Mouse (Mus musculus): Measurements from ENCODE around the gene Me1. TPM values are rescaled to one million over a fixed set of nuclear protein-coding genes. Genes with fewer than 3 reads are reported as not detected.

Me1 gene
- polyA plus RNA-seq, 1 experiment from 2014 or later, result 28.5 TPM

DNA sequence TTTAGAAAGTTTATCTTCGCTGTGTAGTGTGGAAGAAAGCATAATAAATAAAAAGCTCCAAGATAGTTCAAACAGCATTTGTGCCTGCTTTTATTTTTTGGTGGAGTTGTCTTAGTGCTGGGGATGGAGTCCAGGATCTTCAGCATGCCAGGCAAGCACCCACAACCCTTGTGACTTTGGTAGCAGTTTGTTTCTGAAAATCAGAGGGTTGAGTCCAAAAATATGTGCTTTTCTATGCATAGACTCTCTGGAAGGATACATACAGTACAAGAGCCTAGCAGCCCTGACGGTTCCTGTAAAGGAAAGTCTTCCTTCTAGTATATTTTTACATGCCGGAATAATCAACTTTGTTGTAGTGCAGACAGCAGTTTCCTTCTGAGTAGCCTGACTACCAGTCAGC is 145.0 kb downstream of the Me1 start:
- no peak overlapping the region for H3K27ac ChIP-seq
- H3K4me2 ChIP-seq, result no peak overlapping the region
- H3K9ac ChIP-seq, result no peak overlapping the region
- no peak overlapping the region for H3K4me3 ChIP-seq
- ATAC-seq (ENCODE audit: low FRiP score), result no peak
- 89% methylated on average over 3 of the region's 3 CpGs for WGBS
- H3K36me3 ChIP-seq, result peaks cover 77% of the 10 kb centered on the region
- H3K9me3 ChIP-seq, result no peaks in the 10 kb centered on the region
- H3K4me1 ChIP-seq (replicated peaks), result no peaks in the 10 kb centered on the region
- H3K27me3 ChIP-seq, result no peaks in the 10 kb centered on the region

DNA sequence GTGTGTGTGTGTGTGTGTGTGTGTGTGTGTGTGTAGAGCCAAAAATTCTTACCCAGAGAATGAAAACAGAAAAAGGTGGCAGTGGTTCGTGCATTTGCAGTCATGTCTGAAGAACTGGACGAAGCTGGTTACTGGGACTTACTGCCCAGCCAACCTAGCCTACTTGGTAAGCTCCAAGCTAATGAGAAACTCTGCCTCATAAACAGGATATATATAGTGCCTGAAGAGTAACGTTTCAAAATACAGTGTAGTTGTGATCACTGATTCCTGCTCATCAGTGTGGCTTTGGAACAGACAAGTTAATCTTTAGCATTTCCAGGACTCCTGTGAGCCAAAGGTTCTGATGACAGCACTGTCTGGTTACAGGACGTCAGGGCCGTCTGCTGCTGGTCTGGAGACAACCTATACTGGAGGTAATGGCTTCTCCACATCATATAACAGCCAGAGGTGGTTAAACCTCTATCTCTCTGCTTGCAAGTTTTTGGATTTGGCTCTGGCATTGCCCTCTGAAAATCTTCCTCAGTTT is 146.1 kb downstream of the Me1 start:
- Histone ChIP-seq H3K9ac (no peak overlapping the region), H3K4me3 (no peak overlapping the region), H3K4me2 (no peak overlapping the region), H3K27me3 (no peaks in the 10 kb centered on the region), H3K9me3 (no peaks in the 10 kb centered on the region), H3K27ac (no peak overlapping the region), H3K4me1 (replicated peaks) (no peaks in the 10 kb centered on the region), H3K36me3 (peaks cover 79% of the 10 kb centered on the region)
- no peak for ATAC-seq (ENCODE audit: low FRiP score)
- 93% methylated on average over 5 of the region's 5 CpGs for WGBS

DNA sequence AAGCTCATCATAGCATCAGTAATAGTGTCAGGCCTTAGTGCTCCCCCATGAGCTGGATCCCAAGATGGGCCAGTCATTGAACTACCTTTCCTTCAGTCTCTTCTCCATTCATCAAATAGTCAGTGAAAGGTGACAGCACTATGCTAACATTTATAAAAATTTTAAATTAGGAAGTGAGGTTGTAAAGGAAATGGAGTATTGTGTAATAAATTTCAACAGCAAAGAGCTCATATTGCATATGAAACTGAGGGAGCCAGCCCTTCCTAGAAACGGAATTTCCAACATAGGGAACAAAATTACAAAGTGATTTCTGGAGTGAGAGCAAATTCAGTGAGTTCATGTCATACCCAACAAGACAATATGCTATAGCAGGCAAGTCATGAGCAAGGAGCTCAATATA is 151.2 kb downstream of the Me1 start:
- Histone ChIP-seq H3K4me1 (replicated peaks) (no peaks in the 10 kb centered on the region), H3K36me3 (peaks cover 81% of the 10 kb centered on the region), H3K4me3 (no peak overlapping the region), H3K27ac (no peak overlapping the region), H3K4me2 (no peak overlapping the region), H3K9me3 (no peaks in the 10 kb centered on the region), H3K27me3 (no peaks in the 10 kb centered on the region), H3K9ac (no peak overlapping the region)
- no peak for ATAC-seq (ENCODE audit: low FRiP score)
- 84% methylated on average over 1 of the region's 1 CpGs for WGBS

DNA sequence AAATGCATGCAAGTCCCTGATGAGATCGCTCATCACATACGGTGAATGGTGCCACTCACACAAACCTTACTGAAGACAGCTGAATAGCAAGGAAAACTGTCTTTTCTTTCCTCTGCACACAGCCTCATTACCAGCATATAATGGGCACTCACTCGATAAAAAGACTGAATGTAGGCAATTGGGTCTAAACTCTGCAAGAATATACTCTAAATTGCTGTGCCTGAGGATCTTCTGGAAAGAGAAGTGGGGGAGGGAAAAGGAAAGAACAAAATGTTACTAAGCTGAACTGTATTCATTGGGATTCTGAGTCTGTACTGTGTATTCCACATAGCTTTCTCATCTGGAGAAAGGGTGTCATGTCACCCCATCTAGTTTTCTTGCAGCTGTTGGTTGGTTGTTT is 152.3 kb downstream of the Me1 start:
- Histone ChIP-seq H3K9ac (no peak overlapping the region), H3K4me2 (no peak overlapping the region), H3K36me3 (peaks cover 72% of the 10 kb centered on the region), H3K27ac (no peak overlapping the region), H3K9me3 (no peaks in the 10 kb centered on the region), H3K4me3 (no peak overlapping the region), H3K27me3 (no peaks in the 10 kb centered on the region), H3K4me1 (replicated peaks) (no peaks in the 10 kb centered on the region)
- ATAC-seq (ENCODE audit: low FRiP score), result no peak
- WGBS, result 89% methylated on average over 3 of the region's 3 CpGs

DNA sequence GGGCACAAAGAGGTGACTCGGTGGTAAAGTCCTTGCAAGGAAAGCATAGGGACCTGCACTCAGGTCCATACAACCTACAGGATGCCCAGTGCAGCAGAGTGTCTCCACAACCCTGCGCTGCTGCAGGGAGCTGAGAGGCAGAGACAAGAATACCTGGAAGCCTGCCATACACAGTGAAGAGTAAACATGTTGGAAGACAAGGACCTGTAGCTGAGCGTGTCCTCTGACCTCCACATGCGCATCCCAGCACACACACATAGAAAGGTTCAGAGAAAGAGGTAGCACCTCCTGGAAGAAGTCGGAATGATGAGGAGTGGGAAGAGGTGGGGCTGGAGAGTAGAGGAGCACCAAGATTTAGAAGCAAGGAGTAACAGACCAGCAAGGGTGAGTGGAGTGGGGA is 161.7 kb downstream of the Me1 start:
- 95% methylated on average over 5 of the region's 5 CpGs for WGBS
- Histone ChIP-seq H3K9me3 (no peaks in the 10 kb centered on the region), H3K4me3 (no peak overlapping the region), H3K4me1 (replicated peaks) (no peaks in the 10 kb centered on the region), H3K4me2 (no peak overlapping the region), H3K27ac (no peak overlapping the region), H3K36me3 (peaks cover 61% of the 10 kb centered on the region), H3K27me3 (no peaks in the 10 kb centered on the region), H3K9ac (no peak overlapping the region)
- no peak for ATAC-seq (ENCODE audit: low FRiP score)

Other genes with a start within 250 kb of the Me1 start
- 9.2 and 9.7 TPM in 2 replicates for gene Ube2cbp, start 231.0 kb downstream of the Me1 start, polyA plus RNA-seq (2015; fragmentation: Nextera tagmentation; extraction: Ambion mirVana)
- 28.5 and 31.7 TPM in 2 replicates for gene Dop1a, start 228.8 kb downstream of the Me1 start, polyA plus RNA-seq (2015; fragmentation: Nextera tagmentation; extraction: Ambion mirVana)
- 41.4 and 43.5 TPM in 2 replicates for gene Pgm3, start 124.1 kb downstream of the Me1 start, polyA plus RNA-seq (2015; fragmentation: Nextera tagmentation; extraction: Ambion mirVana)
- 9.6 TPM in 2 replicates for gene Rwdd2a, start 124.0 kb downstream of the Me1 start, polyA plus RNA-seq (2015; fragmentation: Nextera tagmentation; extraction: Ambion mirVana)
- gene Prss35, start 47.7 kb upstream of the Me1 start, polyA plus RNA-seq (2015; fragmentation: Nextera tagmentation; extraction: Ambion mirVana), result 4.3 and 5.3 TPM in 2 replicates
- 100 and 102 TPM in 2 replicates for gene Snap91, start 184.7 kb upstream of the Me1 start, polyA plus RNA-seq (2015; fragmentation: Nextera tagmentation; extraction: Ambion mirVana)